Mouse (Mus musculus) stomach, postnatal 0 days (tissue): Measurements from ENCODE around the gene Ces1e. TPM values are rescaled to one million over a fixed set of nuclear protein-coding genes. Genes with fewer than 3 reads are reported as not detected.

Source experiments
- ATAC-seq: fragments of 200-750 bp; cut with Nextera tagmentation; 2 replicates; pipeline ENCODE4 v1.8.0; 2017; ENCODE audit not compliant: low FRiP score, low TSS enrichment
- DNase-seq: peaks from one replicate; pipeline ENCODE4 v3.0.0-alpha.2; 2016; ENCODE audit warnings: low spot score
- H3K27ac ChIP-seq: fragments of 300-500 bp; sonication (generic); replicated peaks from 2 replicates; pipeline ENCODE4 v1.5.1; 2014; ENCODE audit warnings: mild to moderate bottlenecking, control low read depth
- H3K27me3 ChIP-seq: fragments of 300-500 bp; sonication (generic); 2 replicates; pipeline ENCODE4 v1.6.1; 2014; ENCODE audit warnings: low read length; ENCODE audit not compliant: control insufficient read depth, insufficient read depth
- H3K36me3 ChIP-seq: fragments of 300-500 bp; sonication (generic); 2 replicates; pipeline ENCODE4 v1.6.1; 2014; ENCODE audit warnings: low read length, mixed read lengths; ENCODE audit not compliant: control insufficient read depth, insufficient read depth
- H3K4me1 ChIP-seq: fragments of 300-500 bp; sonication (generic); replicated peaks from 2 replicates; pipeline ENCODE4 v1.6.1; 2014; ENCODE audit warnings: antibody characterized with exemption; ENCODE audit not compliant: control insufficient read depth, insufficient read depth
- H3K4me2 ChIP-seq: fragments of 300-500 bp; sonication (generic); replicated peaks from 2 replicates; pipeline ENCODE4 v1.6.1; 2014; ENCODE audit warnings: low read depth, mild to moderate bottlenecking, control low read depth, moderate library complexity
- H3K4me3 ChIP-seq: fragments of 300-500 bp; sonication (generic); 2 replicates; pipeline ENCODE4 v1.5.1; 2014; ENCODE audit warnings: low read depth, low read length, control low read depth
- H3K9ac ChIP-seq: fragments of 300-500 bp; sonication (generic); 2 replicates; pipeline ENCODE4 v1.6.1; 2014; ENCODE audit warnings: mild to moderate bottlenecking, low read length, control low read depth, mixed read lengths
- H3K9me3 ChIP-seq: fragments of 300-500 bp; sonication (generic); 2 replicates; pipeline ENCODE4 v1.6.1; 2016; ENCODE audit warnings: low read length; ENCODE audit not compliant: control insufficient read depth
- CTCF ChIP-seq: IDR thresholded peaks from 2 replicates; pipeline ENCODE4 v1.5.1; 2016; ENCODE audit warnings: antibody characterized with exemption, low read depth, mild to moderate bottlenecking, moderate library complexity
- EP300 ChIP-seq: optimal IDR thresholded peaks from 2 replicates; pipeline ENCODE3; 2016; ENCODE audit warnings: antibody characterized with exemption
- WGBS: fragments of 180-500 bp; shearing (Covaris S2); extraction: QIAGEN DNeasy Blood & Tissue Kit; methylation state at CpG from one replicate; pipeline ENCODE4 v1.1.7; 2014; 5-methylcytosine and 5-hydroxymethylcytosine counted together
- polyA plus RNA-seq: library from polyadenylated mRNA; unstranded; fragments of >200 nt; fragmentation: Nextera tagmentation; extraction: Ambion mirVana; gene quantifications from 2 replicates; pipeline ENCODE4 v1.2.1, GENCODE M21; 2015

The Ces1e gene
- polyA plus RNA-seq, 1 experiment from 2014 or later = 1.1 TPM

DNA sequence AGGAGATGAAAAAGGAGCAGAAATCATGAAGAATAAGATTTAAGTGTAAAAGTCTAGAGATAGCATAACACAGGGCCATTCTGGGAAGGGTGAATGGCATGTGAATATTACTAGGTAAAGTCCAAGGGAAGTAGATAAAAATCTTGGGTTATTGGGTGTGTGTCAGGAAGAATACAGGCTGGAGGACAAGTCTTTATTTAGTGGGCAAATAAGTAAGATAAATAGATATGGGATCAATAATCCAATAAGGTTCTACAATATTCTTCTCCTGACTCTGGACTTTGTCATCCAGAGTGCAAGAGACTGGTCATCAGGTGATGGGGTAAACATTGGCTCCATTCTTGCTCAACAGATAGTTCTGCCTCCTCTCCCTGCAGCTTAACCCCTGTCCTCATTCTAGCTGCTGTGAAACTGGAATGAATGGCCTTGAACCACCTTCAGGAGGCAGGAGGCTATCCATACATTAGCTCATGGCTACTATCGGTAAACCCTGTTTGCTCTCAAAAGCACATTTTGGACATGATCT lies 23.0 kb upstream of the Ces1e start:
- 84% methylated on average over 1 of the region's 1 CpGs for WGBS
- no peak for ATAC-seq
- Histone ChIP-seq H3K36me3 (no peaks in the 10 kb centered on the region), H3K4me3 (no peak overlapping the region), H3K9ac (no peak overlapping the region), H3K4me2 (no peak overlapping the region), H3K4me1 (no peaks in the 10 kb centered on the region), H3K9me3 (no peaks in the 10 kb centered on the region), H3K27ac (no peak overlapping the region), H3K27me3 (no peaks in the 10 kb centered on the region)
- TF ChIP-seq EP300 (no peak), CTCF (no peak)
- DNase-seq = no peak

DNA sequence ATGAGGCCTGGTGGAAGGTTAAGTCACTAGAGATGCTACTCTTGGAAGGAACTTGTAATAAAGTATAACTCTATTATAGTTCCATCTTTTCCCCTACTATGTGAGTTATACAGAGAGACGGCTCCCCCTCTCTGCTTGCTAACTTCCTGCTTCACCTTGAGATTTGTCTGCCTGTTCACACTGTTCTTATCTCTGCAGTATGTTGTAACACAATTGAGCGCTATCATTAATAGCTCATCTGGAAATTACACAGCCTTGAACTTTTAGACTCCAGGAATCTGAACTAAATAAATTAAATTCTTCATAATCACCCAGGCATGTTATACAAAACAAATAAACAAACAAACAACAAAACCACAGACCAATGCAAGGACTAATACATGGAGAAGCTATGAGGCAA lies 16.6 kb upstream of the Ces1e start:
- Histone ChIP-seq H3K4me2 (no peak overlapping the region), H3K27ac (no peak overlapping the region), H3K4me1 (no peaks in the 10 kb centered on the region), H3K9ac (no peak overlapping the region), H3K4me3 (no peak overlapping the region), H3K9me3 (no peaks in the 10 kb centered on the region), H3K36me3 (no peaks in the 10 kb centered on the region), H3K27me3 (no peaks in the 10 kb centered on the region)
- no peak for ATAC-seq
- TF ChIP-seq CTCF (no peak), EP300 (no peak)
- WGBS = 64% methylated on average over 2 of the region's 2 CpGs
- no peak for DNase-seq

DNA sequence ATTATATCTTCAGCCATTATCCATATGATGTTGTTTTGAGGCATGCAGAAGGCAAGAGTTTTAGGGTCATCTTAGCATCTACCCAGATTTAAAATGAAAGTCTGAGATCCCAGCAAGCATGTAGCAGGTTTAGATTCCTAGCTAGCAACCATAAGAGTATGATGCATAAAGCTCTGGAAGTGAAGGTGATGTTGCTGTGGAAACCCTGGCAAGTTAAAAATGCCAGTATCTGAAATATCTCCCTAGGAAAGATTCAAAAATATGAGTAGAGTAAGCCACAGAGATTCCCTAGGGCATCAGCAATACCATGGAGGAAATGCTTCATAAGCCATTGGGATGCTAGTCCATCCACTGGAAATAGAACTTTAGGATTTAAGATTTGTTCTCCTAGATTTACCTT lies 10.5 kb upstream of the Ces1e start:
- no peak overlapping the region for H3K27ac ChIP-seq
- H3K27me3 ChIP-seq = no peaks in the 10 kb centered on the region
- DNase-seq (no peak), ATAC-seq (no peak)
- no peak overlapping the region for H3K9ac ChIP-seq
- TF ChIP-seq EP300 (no peak), CTCF (no peak)
- H3K9me3 ChIP-seq = no peaks in the 10 kb centered on the region
- no peaks in the 10 kb centered on the region for H3K4me1 ChIP-seq
- no peak overlapping the region for H3K4me2 ChIP-seq
- H3K36me3 ChIP-seq = no peaks in the 10 kb centered on the region
- H3K4me3 ChIP-seq = no peak overlapping the region

DNA sequence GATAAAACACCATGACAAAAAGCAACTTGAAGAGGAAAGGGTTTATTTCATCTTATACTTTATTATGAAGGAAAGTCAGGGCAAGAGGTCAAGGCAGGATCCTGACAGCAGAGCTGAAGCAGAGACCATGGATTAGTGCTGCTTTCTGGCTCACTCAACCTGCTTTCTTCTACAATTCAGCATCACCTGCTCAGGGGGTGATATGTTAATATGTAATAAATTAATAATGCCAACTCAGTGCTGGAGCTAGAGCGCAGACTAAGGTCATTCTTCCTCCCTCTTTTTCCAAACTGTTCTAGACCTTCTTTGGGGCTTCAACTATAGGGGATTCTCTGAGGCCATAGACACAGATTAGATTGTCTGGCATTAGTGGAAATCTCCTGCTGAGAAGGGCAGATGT lies 6.3 kb upstream of the Ces1e start:
- H3K27ac ChIP-seq = no peak overlapping the region
- no peaks in the 10 kb centered on the region for H3K9me3 ChIP-seq
- ATAC-seq = no peak
- no peaks in the 10 kb centered on the region for H3K4me1 ChIP-seq
- no peaks in the 10 kb centered on the region for H3K36me3 ChIP-seq
- no peak overlapping the region for H3K4me2 ChIP-seq
- H3K9ac ChIP-seq = no peak overlapping the region
- H3K4me3 ChIP-seq = no peak overlapping the region
- no peaks in the 10 kb centered on the region for H3K27me3 ChIP-seq
- DNase-seq = no peak
- 83% methylated on average over 1 of the region's 1 CpGs for WGBS
- no peak for TF ChIP-seq EP300

DNA sequence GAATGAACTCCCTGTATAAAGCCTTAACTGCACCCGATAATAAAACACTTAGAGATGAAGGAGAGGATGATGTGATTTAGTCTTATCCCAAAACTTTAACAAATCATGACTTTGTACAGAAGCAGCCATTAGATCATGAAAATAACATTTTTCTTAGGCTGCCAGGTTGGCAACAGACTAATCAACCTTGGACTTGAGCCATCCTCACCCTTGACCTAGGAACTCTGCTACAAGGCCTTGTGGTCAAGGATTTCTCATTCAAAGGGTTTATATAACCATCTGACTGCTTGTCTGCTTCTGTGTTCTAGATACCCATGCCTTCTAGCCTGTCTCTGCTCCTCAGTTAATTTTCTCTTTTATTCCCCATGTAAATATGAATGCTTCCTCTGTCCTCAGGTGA lies 5.3 kb upstream of the Ces1e start:
- no peak for ATAC-seq
- no peak overlapping the region for H3K27ac ChIP-seq
- no peak for DNase-seq
- no peaks in the 10 kb centered on the region for H3K9me3 ChIP-seq
- no peaks in the 10 kb centered on the region for H3K4me1 ChIP-seq
- TF ChIP-seq EP300 (no peak), CTCF (no peak)
- H3K4me2 ChIP-seq = no peak overlapping the region
- 83% methylated on average over 1 of the region's 1 CpGs for WGBS
- H3K27me3 ChIP-seq = no peaks in the 10 kb centered on the region
- no peak overlapping the region for H3K4me3 ChIP-seq
- no peaks in the 10 kb centered on the region for H3K36me3 ChIP-seq
- H3K9ac ChIP-seq = no peak overlapping the region

DNA sequence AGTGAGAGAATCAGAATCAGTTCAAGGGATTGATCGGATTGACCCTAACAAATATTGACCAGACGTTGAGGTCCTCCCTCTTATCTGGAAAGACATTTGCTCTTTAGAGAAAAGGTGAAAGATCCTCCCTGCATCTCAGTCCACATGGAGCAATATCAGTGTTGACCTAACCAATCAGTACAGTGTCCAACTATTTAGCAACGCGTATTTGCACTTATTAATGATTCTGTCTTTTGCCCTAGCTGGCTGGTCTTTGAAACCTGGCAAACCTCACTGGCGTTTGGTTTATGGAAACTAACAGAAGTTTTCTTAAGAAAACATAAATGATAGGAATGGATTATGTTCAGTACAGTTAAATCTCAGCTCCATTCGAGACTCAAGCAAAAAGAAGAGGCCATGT lies 4.6 kb upstream of the Ces1e start:
- Histone ChIP-seq H3K27ac (no peak overlapping the region), H3K4me1 (no peaks in the 10 kb centered on the region), H3K4me2 (no peak overlapping the region), H3K4me3 (no peak overlapping the region), H3K9me3 (no peaks in the 10 kb centered on the region), H3K9ac (no peak overlapping the region), H3K36me3 (no peaks in the 10 kb centered on the region), H3K27me3 (no peaks in the 10 kb centered on the region)
- ATAC-seq (no peak), DNase-seq (no peak)
- no peak for TF ChIP-seq CTCF
- no peak for TF ChIP-seq EP300
- WGBS = 53% methylated on average over 6 of the region's 6 CpGs
